Mouse (Mus musculus): ENCODE measurements around the gene Grid2ip. TPM values are rescaled to one million over a fixed set of nuclear protein-coding genes. Genes with fewer than 3 reads are reported as not detected.
"Not testable (repeated sequence)": the region's sequence is repeated elsewhere in the genome, so short reads cannot be mapped to it uniquely, and the experiment has no call there.

The Grid2ip gene
- total RNA-seq, 2 experiments from 2014 or later: not detected

GRCm38 (mm10) chr5:143360000-143360399 lies 2.9 kb downstream of the Grid2ip start:
- peak; percentile 50; the same call in 1 of the 2 replicates for ATAC-seq (replicated peaks; ENCODE audit: low FRiP score, poor library complexity, severe bottlenecking)

- ATAC-seq (replicated peaks; ENCODE audit: low FRiP score, poor library complexity, severe bottlenecking): no peak
Measured at GRCm38 (mm10) chr5:143361428-143361827, 4.3 kb downstream of the Grid2ip start.

DNA sequence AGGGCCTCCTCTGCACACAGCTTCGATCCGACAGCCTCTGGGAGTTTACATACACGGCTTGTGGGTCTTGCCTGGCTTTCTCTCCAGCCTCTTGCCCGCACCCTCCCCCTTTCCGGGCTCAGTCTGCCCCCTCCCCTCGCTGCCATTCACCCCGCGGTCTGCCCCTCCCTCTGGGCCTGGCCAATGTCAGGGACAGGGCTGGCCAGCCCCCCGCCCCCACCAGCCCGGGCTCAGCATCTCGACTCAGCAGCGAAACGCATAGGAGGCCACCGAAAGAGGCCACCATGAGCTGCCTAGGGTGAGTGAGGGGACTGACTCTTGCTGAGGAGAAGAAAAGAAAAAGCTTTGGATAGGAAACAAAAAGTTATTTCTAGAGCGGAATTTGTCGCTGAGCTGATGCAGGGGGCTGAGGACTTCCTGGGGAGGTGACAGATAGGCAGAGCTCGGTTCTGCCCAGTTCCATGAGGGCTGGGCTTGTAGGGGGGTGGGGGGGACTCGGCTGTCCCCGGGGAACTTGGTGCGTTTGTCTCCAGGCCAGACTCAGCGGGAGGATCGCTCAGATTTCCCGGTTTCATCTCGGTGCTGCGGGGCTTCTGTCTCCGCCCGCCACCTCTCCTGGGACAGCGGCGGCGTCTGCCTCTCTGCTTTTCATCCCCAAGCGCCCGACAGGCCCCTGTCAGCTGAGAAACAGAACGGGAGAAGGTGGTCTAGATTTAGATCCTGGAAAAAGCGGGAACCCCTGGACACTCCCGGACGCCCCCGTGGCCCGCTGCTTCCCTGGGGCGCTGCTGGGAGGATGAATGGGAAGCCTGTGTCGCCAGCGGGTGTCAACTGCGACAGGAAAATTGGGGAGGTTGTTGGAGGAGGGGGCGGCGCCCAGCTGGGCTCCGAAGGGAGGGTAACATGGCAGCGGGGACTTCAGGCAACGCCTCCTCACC lies 6.8 kb downstream of the Grid2ip start:
- no peak for ATAC-seq (replicated peaks; ENCODE audit: low FRiP score, poor library complexity, severe bottlenecking)

GRCm38 (mm10) chr5:143367931-143368330 lies 10.8 kb downstream of the Grid2ip start:
- ATAC-seq (replicated peaks; ENCODE audit: low FRiP score, poor library complexity, severe bottlenecking): no peak

DNA sequence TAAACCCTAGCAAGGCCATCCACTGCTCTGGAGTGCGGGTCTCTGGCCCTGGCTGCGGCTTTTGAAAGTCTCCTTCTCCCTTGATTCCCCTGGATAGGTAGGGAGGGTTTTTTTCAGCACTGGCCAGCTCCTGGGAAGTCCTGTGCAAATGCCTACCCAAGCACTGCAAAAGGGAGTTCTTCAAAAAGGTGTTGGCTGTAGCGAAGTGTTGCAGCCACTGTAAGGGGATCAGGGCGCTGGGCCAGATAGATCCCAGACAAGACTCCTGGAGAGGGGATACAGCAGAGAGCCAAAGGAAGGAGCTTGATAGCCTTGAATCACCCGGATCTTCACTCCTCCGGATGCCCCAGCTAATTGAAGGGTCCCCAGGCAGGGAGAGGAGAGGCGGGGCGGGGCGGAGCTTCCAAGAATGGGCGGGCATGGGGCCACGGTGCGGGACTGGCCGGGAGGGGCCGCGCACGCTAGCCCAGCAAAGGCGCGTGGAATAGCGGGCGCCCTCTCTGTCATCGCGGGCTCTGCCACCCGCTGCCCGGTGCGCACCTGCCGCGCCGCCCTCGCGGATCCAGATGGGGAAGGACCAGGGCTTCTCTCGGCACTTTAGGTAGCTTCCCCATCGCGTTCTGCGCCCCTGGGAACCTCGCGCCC lies 12.6 kb downstream of the Grid2ip start:
- ATAC-seq (replicated peaks; ENCODE audit: low FRiP score, poor library complexity, severe bottlenecking): no peak

DNA sequence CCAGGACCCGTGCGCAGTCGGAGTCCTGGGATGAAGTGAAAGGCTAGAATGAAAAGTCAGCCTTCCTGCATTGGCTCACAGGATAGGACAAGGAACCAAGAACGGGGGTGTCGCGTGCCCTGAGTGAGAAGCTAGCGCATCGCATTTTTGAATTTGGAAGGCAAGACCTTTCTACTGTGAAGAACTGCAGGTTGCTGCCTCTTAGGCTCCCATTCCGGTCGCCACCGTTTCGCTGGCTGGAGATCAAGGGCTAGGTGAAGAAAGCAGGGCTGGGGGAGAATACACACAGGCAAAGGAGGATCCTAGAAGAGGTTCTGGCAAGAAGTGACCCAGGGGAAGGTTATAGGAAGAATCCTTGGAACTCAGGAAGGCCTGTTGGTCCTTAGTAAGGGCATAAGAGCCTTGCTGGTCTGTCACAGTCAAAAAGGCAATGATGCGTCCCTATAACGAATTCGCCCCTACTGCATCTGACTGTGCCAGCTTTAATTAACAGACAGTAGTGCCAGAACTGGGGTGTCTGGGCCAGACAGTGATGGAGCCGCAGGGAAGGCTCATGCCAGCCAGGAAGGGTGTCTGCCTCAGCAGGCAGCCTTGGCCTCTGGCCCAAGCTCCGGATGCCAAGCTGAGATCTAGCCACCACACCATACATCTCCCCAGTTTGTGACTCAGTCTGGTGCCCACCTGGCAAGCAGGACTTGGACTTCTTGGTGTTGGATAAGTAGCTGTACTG lies 13.4 kb downstream of the Grid2ip start:
- ATAC-seq (replicated peaks; ENCODE audit: low FRiP score, poor library complexity, severe bottlenecking): no peak

DNA sequence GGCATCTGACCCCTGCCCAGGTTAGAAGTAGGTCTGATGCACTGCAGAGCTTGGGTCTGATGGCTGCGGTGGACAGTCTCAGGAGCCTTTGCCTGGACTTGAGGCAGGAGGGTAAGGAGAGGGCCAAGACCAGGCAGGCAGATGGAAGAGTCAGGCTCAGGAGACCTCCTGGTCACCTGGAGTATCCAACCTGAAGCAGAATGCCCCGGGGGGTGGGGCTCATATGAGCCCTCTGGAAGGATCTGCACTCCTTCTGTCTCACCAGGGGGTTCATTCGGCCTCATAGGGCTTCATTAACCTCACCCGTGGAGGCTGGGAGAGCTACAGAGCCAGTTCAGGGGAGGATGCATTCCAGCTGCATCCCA lies 14.0 kb downstream of the Grid2ip start:
- ATAC-seq (replicated peaks; ENCODE audit: low FRiP score, poor library complexity, severe bottlenecking): no peak

GRCm38 (mm10) chr5:143372818-143373217 lies 15.7 kb downstream of the Grid2ip start:
- no peak for ATAC-seq (replicated peaks; ENCODE audit: low FRiP score, poor library complexity, severe bottlenecking)

DNA sequence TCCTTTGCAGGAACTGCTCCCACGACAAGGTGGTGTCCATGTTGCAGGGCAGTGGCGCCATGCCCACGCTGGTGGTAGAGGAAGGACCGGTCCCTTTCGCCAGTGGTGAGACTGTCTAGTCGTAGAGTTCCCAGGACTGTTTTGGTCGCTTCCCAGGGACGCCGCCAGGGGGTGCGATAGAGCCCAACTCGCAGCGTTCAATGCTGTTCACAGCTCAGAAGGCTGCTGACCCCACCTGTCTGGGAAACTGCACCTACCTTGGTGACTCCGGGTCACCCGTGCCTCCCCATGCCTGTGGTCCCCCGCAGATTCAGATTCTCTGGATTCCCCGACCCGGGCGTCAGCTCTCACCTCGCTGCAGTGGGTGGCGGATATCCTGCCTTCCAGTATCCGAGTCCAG lies 18.1 kb downstream of the Grid2ip start:
- peak; percentile 64; the same call in 1 of the 2 replicates for ATAC-seq (replicated peaks; ENCODE audit: low FRiP score, poor library complexity, severe bottlenecking)

DNA sequence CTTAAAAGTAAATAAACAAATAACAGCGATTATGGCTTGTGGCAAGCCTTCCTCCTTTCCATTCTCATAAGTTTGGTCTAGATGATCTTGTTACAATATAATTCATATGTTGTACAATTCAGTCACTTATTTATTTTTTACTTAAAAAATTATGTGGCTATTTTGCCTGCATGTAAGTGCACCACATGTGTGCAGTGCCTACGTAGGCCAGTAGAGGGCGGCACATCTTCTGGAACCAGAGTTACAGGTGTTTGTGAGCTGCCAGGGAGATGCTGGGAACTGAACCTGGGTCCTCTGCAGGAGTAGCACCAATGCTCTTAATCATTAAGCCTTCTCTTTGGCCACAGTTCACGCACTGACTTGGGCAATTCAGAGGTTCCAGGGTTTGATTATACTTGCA lies 19.0 kb downstream of the Grid2ip start:
- no peak for ATAC-seq (replicated peaks; ENCODE audit: low FRiP score, poor library complexity, severe bottlenecking)

- ATAC-seq (replicated peaks; ENCODE audit: low FRiP score, poor library complexity, severe bottlenecking): no peak
Measured at GRCm38 (mm10) chr5:143386797-143387621, 29.9 kb downstream of the Grid2ip start.

- ATAC-seq (replicated peaks; ENCODE audit: low FRiP score, poor library complexity, severe bottlenecking): no peak
Measured at GRCm38 (mm10) chr5:143394184-143394583, 37.0 kb downstream of the Grid2ip start.

GRCm38 (mm10) chr5:143394966-143395365 lies 37.8 kb downstream of the Grid2ip start:
- not testable (repeated sequence) for ATAC-seq (replicated peaks; ENCODE audit: low FRiP score, poor library complexity, severe bottlenecking)

GRCm38 (mm10) chr5:143395649-143396048 lies 38.5 kb downstream of the Grid2ip start:
- peak; percentile 83 for ATAC-seq (replicated peaks; ENCODE audit: low FRiP score, poor library complexity, severe bottlenecking)

DNA sequence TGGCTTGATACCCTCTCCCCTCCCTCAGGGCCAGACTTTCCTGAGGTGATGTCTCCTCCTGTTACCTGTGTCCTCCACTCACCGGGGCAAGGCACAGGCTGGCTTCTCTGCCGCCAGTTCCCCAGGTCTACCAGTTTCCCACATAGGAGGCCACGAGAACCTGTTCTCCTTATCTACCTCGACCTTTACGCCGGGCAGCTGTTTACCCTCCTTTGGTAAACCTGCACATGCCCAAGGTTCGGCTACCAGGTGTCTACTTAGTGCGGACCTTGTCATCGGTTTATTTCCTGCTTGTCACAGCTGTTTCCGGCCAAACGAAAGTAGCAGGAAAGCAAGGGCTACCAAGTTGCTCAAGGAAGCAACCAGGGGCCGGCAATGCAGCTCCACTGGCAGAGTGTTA lies 43.4 kb downstream of the Grid2ip start:
- no peak for ATAC-seq (replicated peaks; ENCODE audit: low FRiP score, poor library complexity, severe bottlenecking)

DNA sequence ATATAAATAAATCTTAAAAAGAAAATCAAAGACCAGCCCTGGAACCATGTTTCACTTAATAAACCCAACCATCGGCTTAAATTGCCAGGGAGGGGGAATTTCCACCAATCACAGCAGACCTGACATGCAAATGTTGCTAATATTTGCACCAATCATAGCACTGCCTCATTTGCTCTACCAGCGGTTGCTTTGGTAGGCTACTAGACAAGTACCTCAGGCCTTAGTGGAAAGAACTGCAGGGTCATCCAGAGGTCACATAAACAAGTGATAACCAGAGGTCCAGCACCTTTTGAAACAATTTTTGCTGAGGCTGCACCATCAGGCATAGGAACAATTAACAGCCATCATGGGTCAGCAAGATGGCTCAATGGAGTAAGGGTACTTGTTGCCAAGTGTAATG lies 44.4 kb downstream of the Grid2ip start:
- ATAC-seq (replicated peaks; ENCODE audit: low FRiP score, poor library complexity, severe bottlenecking): no peak

GRCm38 (mm10) chr5:143403221-143404147 lies 46.3 kb downstream of the Grid2ip start, which contains the start of gene Kdelr2:
TSS of gene Kdelr2 (plus strand) at chr5:143403838.
- ATAC-seq (replicated peaks; ENCODE audit: low FRiP score, poor library complexity, severe bottlenecking): peak; percentile 94

DNA sequence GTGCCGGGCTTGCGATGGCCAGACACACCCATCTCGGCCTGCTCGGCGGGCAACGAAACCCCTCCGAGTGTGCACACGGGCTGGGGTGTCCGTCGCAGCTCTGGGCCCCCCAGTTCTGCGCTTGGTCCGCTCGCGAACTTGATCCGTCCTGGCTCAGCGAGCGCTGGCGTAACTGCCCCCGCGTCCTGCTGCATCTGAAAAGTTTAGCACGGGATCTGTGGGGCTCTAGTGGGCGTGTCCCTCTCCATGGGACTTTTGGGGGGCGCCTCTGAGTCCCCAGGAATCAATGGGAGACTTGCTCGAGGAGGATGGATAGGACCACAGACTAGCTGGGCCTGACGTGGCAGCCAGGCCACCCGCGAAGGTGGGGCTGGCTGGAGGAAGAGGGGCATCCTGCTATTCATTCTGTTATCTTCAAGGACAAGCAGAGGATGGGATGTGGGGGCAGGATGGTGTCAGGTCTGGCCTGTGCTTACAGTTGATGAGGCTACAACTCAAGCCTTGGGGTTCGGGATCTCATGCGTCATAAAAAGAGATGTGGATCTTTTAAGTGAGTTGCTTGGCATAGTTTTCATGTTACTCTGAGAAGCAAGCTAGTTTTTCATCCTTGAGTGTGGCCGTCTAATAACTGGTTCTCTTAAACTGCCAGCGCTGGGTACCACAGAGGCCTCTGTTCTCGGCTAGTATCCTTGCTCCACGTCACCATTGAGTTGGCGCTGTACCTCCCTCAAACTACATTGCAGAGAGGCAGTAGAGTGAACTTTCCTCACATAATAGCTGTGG lies 47.2 kb downstream of the Grid2ip start:
- ATAC-seq (replicated peaks; ENCODE audit: low FRiP score, poor library complexity, severe bottlenecking): peak; percentile 48
